Mouse (Mus musculus): ENCODE data around the gene Kif13a.

Kif13a gene

GRCm38 (mm10) chr13:46929719-46930658 lies at the start of gene Kif13a:
Gene Kif13a, minus strand, starts transcription at chr13:46929867.
- DNase-seq (ENCODE audit: low spot score), result peak; percentile 90

- DNase-seq (ENCODE audit: low spot score), result no peak
Observed at GRCm38 (mm10) chr13:46976532-46976931, 46.9 kb upstream of the Kif13a start.

GRCm38 (mm10) chr13:46975930-46976329 lies 46.3 kb upstream of the Kif13a start:
- no peak for DNase-seq (ENCODE audit: low spot score)

GRCm38 (mm10) chr13:46975031-46975551 lies 45.4 kb upstream of the Kif13a start:
- DNase-seq (ENCODE audit: low spot score), result no peak

- DNase-seq (ENCODE audit: low spot score), result no peak
Observed at GRCm38 (mm10) chr13:46970286-46970945, 40.7 kb upstream of the Kif13a start.

GRCm38 (mm10) chr13:46968626-46969025 lies 39.0 kb upstream of the Kif13a start:
- no peak for DNase-seq (ENCODE audit: low spot score)

- no peak for DNase-seq (ENCODE audit: low spot score)
Observed at GRCm38 (mm10) chr13:46967308-46967707, 37.6 kb upstream of the Kif13a start.

GRCm38 (mm10) chr13:46960878-46961474 lies 31.3 kb upstream of the Kif13a start:
- DNase-seq (ENCODE audit: low spot score), result no peak

GRCm38 (mm10) chr13:46959139-46959538 lies 29.5 kb upstream of the Kif13a start:
- no peak for DNase-seq (ENCODE audit: low spot score)

- no peak for DNase-seq (ENCODE audit: low spot score)
Observed at GRCm38 (mm10) chr13:46951212-46951611, 21.5 kb upstream of the Kif13a start.

- no peak for DNase-seq (ENCODE audit: low spot score)
Observed at GRCm38 (mm10) chr13:46949741-46950140, 20.1 kb upstream of the Kif13a start.

GRCm38 (mm10) chr13:46948027-46948426 lies 18.4 kb upstream of the Kif13a start:
- DNase-seq (ENCODE audit: low spot score), result no peak

GRCm38 (mm10) chr13:46946041-46946440 lies 16.4 kb upstream of the Kif13a start:
- no peak for DNase-seq (ENCODE audit: low spot score)

GRCm38 (mm10) chr13:46945256-46945655 lies 15.6 kb upstream of the Kif13a start:
- no peak for DNase-seq (ENCODE audit: low spot score)

- DNase-seq (ENCODE audit: low spot score), result no peak
Observed at GRCm38 (mm10) chr13:46943294-46943693, 13.6 kb upstream of the Kif13a start.

- no peak for DNase-seq (ENCODE audit: low spot score)
Observed at GRCm38 (mm10) chr13:46934116-46934515, 4.4 kb upstream of the Kif13a start.

- no peak for DNase-seq (ENCODE audit: low spot score)
Observed at GRCm38 (mm10) chr13:46932846-46933245, 3.2 kb upstream of the Kif13a start.

GRCm38 (mm10) chr13:46932049-46932448 lies 2.4 kb upstream of the Kif13a start:
- no peak for DNase-seq (ENCODE audit: low spot score)

- no peak for DNase-seq (ENCODE audit: low spot score)
Observed at GRCm38 (mm10) chr13:46930659-46931046, 986 bp upstream of the Kif13a start.

- DNase-seq (ENCODE audit: low spot score), result no peak
Observed at GRCm38 (mm10) chr13:46928961-46929691, 541 bp downstream of the Kif13a start.

GRCm38 (mm10) chr13:46928404-46928803 lies 1.3 kb downstream of the Kif13a start:
- no peak for DNase-seq (ENCODE audit: low spot score)

GRCm38 (mm10) chr13:46925671-46926070 lies 4.0 kb downstream of the Kif13a start:
- no peak for DNase-seq (ENCODE audit: low spot score)

All from left cerebral cortex, adult 11 months (tissue).